Mouse (Mus musculus) embryonic facial prominence, embryonic 11.5 days (tissue): ENCODE data around the gene Snx29. TPM values are rescaled to one million over a fixed set of nuclear protein-coding genes. Genes with fewer than 3 reads are reported as not detected.

Source experiments
- ATAC-seq: fragments of 200-750 bp; cut with Nextera tagmentation; replicated peaks from 2 replicates; pipeline ENCODE4 v1.8.0; 2017; ENCODE audit warnings: low read depth; ENCODE audit not compliant: insufficient number of reproducible peaks, low FRiP score, low TSS enrichment
- DNase-seq: peaks from one replicate; pipeline ENCODE4 v3.0.0-alpha.2; 2015; ENCODE audit warnings: low spot score
- H3K27ac ChIP-seq: fragments of 300-500 bp; sonication (generic); replicated peaks from 2 replicates; pipeline ENCODE4 v1.5.1; 2014; ENCODE audit warnings: mild to moderate bottlenecking, low read depth, low read length, control low read depth
- H3K27me3 ChIP-seq: fragments of 300-500 bp; sonication (generic); 2 replicates; pipeline ENCODE4 v1.6.1; 2014; ENCODE audit warnings: mild to moderate bottlenecking, low read length, moderate library complexity, mixed read lengths; ENCODE audit not compliant: control insufficient read depth, insufficient read depth
- H3K36me3 ChIP-seq: fragments of 300-500 bp; sonication (generic); replicated peaks from 2 replicates; pipeline ENCODE4 v1.6.1; 2014; ENCODE audit warnings: low read depth, mild to moderate bottlenecking, low read length, moderate library complexity, mixed read lengths; ENCODE audit not compliant: control insufficient read depth, insufficient read depth
- H3K4me1 ChIP-seq: fragments of 300-500 bp; sonication (generic); 2 replicates; pipeline ENCODE4 v1.6.1; 2014; ENCODE audit warnings: low read length, mixed read lengths; ENCODE audit not compliant: control insufficient read depth, insufficient read depth
- H3K4me2 ChIP-seq: fragments of 300-500 bp; sonication (generic); 2 replicates; pipeline ENCODE4 v1.6.1; 2014; ENCODE audit warnings: low read depth, mild to moderate bottlenecking, control low read depth, low read length, moderate library complexity
- H3K4me3 ChIP-seq: fragments of 300-500 bp; sonication (generic); 2 replicates; pipeline ENCODE4 v1.5.1; 2014; ENCODE audit warnings: low read depth, low read length, control low read depth
- H3K9ac ChIP-seq: fragments of 300-500 bp; sonication (generic); replicated peaks from 2 replicates; pipeline ENCODE4 v1.6.1; 2014; ENCODE audit warnings: mild to moderate bottlenecking, control low read depth, low read length
- H3K9me3 ChIP-seq: fragments of 300-500 bp; sonication (generic); replicated peaks from 2 replicates; pipeline ENCODE4 v1.6.1; 2016; ENCODE audit warnings: mild to moderate bottlenecking, low read length, inconsistent platforms, mixed read lengths; ENCODE audit not compliant: control insufficient read depth
- WGBS: fragments of 180-500 bp; shearing (Covaris S2); extraction: QIAGEN DNeasy Blood & Tissue Kit; methylation state at CpG from one replicate; pipeline ENCODE4 v1.1.7; 2014; 5-methylcytosine and 5-hydroxymethylcytosine counted together
- polyA plus RNA-seq: library from polyadenylated mRNA; unstranded; fragments of >200 nt; fragmentation: Nextera tagmentation; extraction: Ambion mirVana; gene quantifications from 2 replicates; pipeline ENCODE4 v1.2.1, GENCODE M21; 2014

Snx29 gene
- polyA plus RNA-seq, 1 experiment from 2014 or later, result 7.0 TPM

- H3K27me3 ChIP-seq, result no peaks in the 10 kb centered on the region
- H3K4me3 ChIP-seq, result no peak overlapping the region
- H3K9ac ChIP-seq, result no peak overlapping the region
- H3K4me1 ChIP-seq, result no peaks in the 10 kb centered on the region
- no peaks in the 10 kb centered on the region for H3K36me3 ChIP-seq
- DNase-seq (no peak), ATAC-seq (no peak)
- H3K9me3 ChIP-seq, result no peaks in the 10 kb centered on the region
- WGBS, result 85% methylated on average over 3 of the region's 3 CpGs
- no peak overlapping the region for H3K27ac ChIP-seq
- no peak overlapping the region for H3K4me2 ChIP-seq
These were observed 426.4 kb downstream of the Snx29 start for GRCm38 (mm10) chr16:11749111-11749510.

- Histone ChIP-seq H3K27ac (no peak overlapping the region), H3K27me3 (no peaks in the 10 kb centered on the region), H3K4me2 (no peak overlapping the region), H3K36me3 (no peaks in the 10 kb centered on the region), H3K9me3 (no peaks in the 10 kb centered on the region), H3K9ac (no peak overlapping the region), H3K4me3 (no peak overlapping the region), H3K4me1 (no peaks in the 10 kb centered on the region)
- ATAC-seq, result no peak
- DNase-seq, result no peak
These were observed 427.9 kb downstream of the Snx29 start for GRCm38 (mm10) chr16:11750605-11751004.

GRCm38 (mm10) chr16:11752557-11752956 lies 429.8 kb downstream of the Snx29 start:
- H3K4me3 ChIP-seq, result no peak overlapping the region
- no peak overlapping the region for H3K27ac ChIP-seq
- no peaks in the 10 kb centered on the region for H3K36me3 ChIP-seq
- no peak overlapping the region for H3K9ac ChIP-seq
- no peaks in the 10 kb centered on the region for H3K27me3 ChIP-seq
- H3K4me1 ChIP-seq, result no peaks in the 10 kb centered on the region
- no peak overlapping the region for H3K4me2 ChIP-seq
- no peak for ATAC-seq
- DNase-seq, result no peak
- no peaks in the 10 kb centered on the region for H3K9me3 ChIP-seq
- WGBS, result 84% methylated on average over 5 of the region's 5 CpGs

GRCm38 (mm10) chr16:11753466-11753865 lies 430.8 kb downstream of the Snx29 start:
- ATAC-seq (no peak), DNase-seq (no peak)
- H3K27ac ChIP-seq, result no peak overlapping the region
- no peaks in the 10 kb centered on the region for H3K36me3 ChIP-seq
- H3K9me3 ChIP-seq, result no peaks in the 10 kb centered on the region
- no peak overlapping the region for H3K4me2 ChIP-seq
- H3K4me3 ChIP-seq, result no peak overlapping the region
- 79% methylated on average over 2 of the region's 2 CpGs for WGBS
- H3K9ac ChIP-seq, result no peak overlapping the region
- H3K27me3 ChIP-seq, result no peaks in the 10 kb centered on the region
- no peaks in the 10 kb centered on the region for H3K4me1 ChIP-seq

DNA sequence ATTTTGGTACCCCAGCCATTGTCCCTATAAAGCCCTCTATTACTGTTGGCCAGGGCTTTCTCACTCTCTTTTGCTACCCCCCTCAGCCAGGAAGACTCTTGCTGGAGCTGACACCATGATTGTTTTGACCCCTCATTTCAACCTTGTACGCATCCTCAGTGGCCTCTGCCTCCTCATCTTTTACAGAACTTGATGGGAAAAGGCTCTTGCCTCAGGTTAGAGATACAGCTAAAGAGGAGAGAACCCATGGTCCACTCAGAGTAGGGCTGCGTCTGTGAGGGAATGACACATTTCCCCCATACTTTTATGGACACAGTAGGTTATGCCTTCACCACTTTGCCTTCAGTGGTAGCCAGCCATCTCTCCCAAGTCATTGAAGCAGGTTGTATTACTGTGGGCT lies 431.4 kb downstream of the Snx29 start:
- H3K36me3 ChIP-seq, result no peaks in the 10 kb centered on the region
- H3K9ac ChIP-seq, result no peak overlapping the region
- no peaks in the 10 kb centered on the region for H3K4me1 ChIP-seq
- DNase-seq (no peak), ATAC-seq (no peak)
- H3K4me3 ChIP-seq, result no peak overlapping the region
- H3K27me3 ChIP-seq, result no peaks in the 10 kb centered on the region
- H3K4me2 ChIP-seq, result no peak overlapping the region
- no peaks in the 10 kb centered on the region for H3K9me3 ChIP-seq
- no peak overlapping the region for H3K27ac ChIP-seq
- 87% methylated on average over 2 of the region's 2 CpGs for WGBS

- 85% methylated on average over 9 of the region's 9 CpGs for WGBS
- Histone ChIP-seq H3K9ac (no peak overlapping the region), H3K27me3 (no peaks in the 10 kb centered on the region), H3K4me3 (no peak overlapping the region), H3K4me2 (no peak overlapping the region), H3K4me1 (no peaks in the 10 kb centered on the region), H3K9me3 (no peaks in the 10 kb centered on the region), H3K27ac (no peak overlapping the region), H3K36me3 (no peaks in the 10 kb centered on the region)
- DNase-seq, result no peak
- ATAC-seq, result no peak
These were observed 432.8 kb downstream of the Snx29 start for GRCm38 (mm10) chr16:11755281-11756066.

- H3K9ac ChIP-seq, result no peak overlapping the region
- DNase-seq (no peak), ATAC-seq (no peak)
- H3K4me2 ChIP-seq, result no peak overlapping the region
- H3K27me3 ChIP-seq, result no peaks in the 10 kb centered on the region
- H3K4me1 ChIP-seq, result no peaks in the 10 kb centered on the region
- H3K4me3 ChIP-seq, result no peak overlapping the region
- no peak overlapping the region for H3K27ac ChIP-seq
- no peaks in the 10 kb centered on the region for H3K9me3 ChIP-seq
- no peaks in the 10 kb centered on the region for H3K36me3 ChIP-seq
- WGBS, result 56% methylated on average over 1 of the region's 1 CpGs
These were observed 434.0 kb downstream of the Snx29 start for GRCm38 (mm10) chr16:11756598-11757245.

DNA sequence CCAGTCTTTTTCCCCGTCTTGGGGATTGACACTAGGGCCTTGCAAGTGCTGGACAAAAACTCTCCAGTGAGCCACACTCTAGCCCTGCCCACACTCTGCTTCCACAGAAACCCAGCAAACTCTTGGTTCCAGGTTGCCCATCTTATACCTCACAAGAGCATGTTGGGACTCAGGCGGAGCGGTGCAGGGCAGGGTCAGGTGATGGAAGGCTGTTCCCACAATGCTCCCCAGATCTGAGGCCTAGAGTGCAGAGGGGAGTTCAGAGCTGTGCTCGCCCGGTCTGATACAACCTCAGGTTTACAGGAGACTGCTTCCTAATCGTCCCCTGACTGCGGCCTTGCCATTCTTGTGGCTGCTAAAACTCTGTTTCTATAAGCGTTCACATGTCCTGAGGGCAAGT lies 434.8 kb downstream of the Snx29 start:
- no peak overlapping the region for H3K4me2 ChIP-seq
- H3K9ac ChIP-seq, result no peak overlapping the region
- no peak overlapping the region for H3K4me3 ChIP-seq
- no peak for ATAC-seq
- 85% methylated on average over 8 of the region's 8 CpGs for WGBS
- H3K27ac ChIP-seq, result no peak overlapping the region
- H3K27me3 ChIP-seq, result no peaks in the 10 kb centered on the region
- no peaks in the 10 kb centered on the region for H3K36me3 ChIP-seq
- no peaks in the 10 kb centered on the region for H3K4me1 ChIP-seq
- no peak for DNase-seq
- H3K9me3 ChIP-seq, result no peaks in the 10 kb centered on the region
